Mouse (Mus musculus) myocyte (in vitro differentiated cells): ENCODE results near the gene Gcdh.

Source experiments
- CEBPB ChIP-seq: IDR thresholded peaks from 2 replicates; pipeline ENCODE4 v1.6.1; 2011; ENCODE audit warnings: mild to moderate bottlenecking, moderate library complexity; ENCODE audit not compliant: poor library complexity, insufficient read depth, severe bottlenecking
- MAX ChIP-seq: IDR thresholded peaks from one replicate; pipeline ENCODE4 v1.6.1; 2011; ENCODE audit warnings: low read depth, mild to moderate bottlenecking, control low read depth
- POLR2A ChIP-seq: IDR thresholded peaks from one replicate; pipeline ENCODE4 v1.6.1; 2011; ENCODE audit warnings: low read depth, mild to moderate bottlenecking, control low read depth, moderate library complexity; ENCODE audit not compliant: insufficient read length
- SRF ChIP-seq: IDR thresholded peaks from one replicate; pipeline ENCODE4 v1.6.1; 2011; ENCODE audit warnings: low read depth; ENCODE audit not compliant: control insufficient read depth, insufficient read length
- USF1 ChIP-seq: IDR thresholded peaks from one replicate; pipeline ENCODE4 v1.6.1; 2011; ENCODE audit warnings: low read depth, mild to moderate bottlenecking, control low read depth, moderate library complexity

GRCm38 (mm10) chr8:84846722-84847572 is 46.8 kb downstream of the Gcdh start, which contains the start of gene Calr:
- TF ChIP-seq USF1 (peak; percentile 96), POLR2A (peak; percentile 93), CEBPB (no peak), SRF (peak; percentile 19), MAX (no peak)
